Mouse (Mus musculus) liver, adult (tissue): ENCODE data around the gene Plekhn1.

Source experiments
- GATA4 ChIP-seq: IDR thresholded peaks from 2 replicates; pipeline ENCODE4 v1.6.1; 2014; ENCODE audit warnings: mild to moderate bottlenecking, low read length; ENCODE audit not compliant: insufficient replicate concordance

Plekhn1 gene

DNA sequence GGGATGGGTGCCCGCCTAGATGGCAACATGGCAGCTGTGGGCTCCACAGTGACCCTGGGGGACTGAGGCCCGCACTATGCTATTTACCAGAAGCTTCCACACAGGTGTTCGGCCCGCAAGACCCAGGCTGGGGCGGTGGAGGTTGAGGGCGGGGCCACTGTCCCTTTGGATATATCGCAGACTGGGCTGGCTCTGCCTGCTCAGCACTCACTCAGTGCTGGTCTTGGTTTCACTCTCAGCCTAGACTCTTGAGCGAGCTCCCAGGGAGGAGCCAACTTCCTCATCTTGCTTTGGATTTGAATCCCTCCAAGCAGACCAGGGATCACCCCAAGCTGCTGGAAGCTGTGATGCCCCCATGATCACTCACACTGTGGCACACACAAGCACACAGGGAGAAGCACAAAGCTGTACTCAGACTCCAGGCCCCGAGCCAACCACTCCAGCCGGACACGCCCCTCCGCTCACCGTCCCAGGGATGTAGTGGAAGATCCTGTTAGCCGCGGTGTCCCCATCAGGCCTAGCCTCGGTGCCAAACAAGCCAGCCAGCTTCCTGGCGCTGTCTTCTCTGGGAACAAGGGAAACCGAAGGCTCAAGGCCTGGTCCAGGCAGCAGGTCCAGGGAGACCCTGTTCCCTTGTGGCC, 6.8 kb downstream of the Plekhn1 start:
- TF ChIP-seq GATA4 = no peak

DNA sequence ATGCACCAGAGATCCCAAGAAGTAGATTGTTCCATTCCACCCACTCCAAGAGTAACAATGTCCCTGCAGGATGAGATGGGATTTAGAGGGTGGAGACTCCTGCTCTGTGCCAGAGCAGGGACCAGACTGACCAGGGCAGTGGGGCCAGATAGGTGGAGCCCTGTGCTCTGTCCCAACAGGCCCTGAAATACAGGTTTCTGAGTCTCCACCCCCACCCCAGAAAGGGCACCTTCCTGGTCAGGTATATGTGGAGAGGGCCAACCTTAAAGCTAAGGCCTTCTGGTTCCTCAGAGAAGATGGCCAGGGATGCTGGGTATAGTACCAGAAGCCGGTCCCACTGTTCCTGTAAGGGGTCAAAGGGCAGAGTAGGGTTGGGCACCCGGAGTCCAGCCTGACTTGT, 10.4 kb downstream of the Plekhn1 start:
- no peak for TF ChIP-seq GATA4

DNA sequence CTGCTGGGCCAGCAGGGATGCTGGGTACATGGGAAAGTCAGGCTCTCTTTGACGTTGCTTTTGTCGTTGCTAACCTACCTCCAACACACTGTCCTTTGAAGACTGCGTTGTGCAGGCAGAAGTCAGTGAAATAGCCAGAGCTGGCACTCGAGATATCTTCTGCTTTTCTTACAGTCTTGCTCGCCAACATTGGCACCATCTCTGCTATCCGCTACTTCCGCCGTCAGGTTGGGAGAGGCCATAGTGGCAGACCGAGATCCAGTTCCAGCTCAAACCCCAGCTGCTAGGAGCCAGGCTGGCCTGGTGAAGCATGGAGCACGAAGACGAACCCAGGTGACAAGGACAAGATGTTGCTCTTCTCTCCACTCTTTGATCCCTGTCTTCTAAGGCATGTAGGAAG, 14.7 kb downstream of the Plekhn1 start:
- TF ChIP-seq GATA4 = no peak

DNA sequence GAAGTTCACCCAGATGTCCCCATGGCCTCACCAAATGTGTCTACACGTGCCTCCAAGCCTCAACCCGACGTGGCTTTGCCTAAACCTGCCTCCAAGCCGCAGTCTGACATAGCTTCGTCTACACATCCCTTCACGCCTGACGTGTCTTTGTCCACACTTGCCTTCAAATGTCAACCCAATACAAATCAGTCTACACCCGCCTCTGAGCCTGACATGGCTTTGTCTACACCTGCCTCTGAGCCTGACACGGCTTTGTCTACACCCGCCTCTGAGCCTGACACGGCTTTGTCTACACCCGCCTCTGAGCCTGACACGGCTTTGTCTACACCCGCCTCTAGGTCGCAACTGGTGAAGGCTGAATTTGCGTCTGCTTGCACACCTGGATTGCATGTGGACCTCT, 16.8 kb downstream of the Plekhn1 start:
- no peak for TF ChIP-seq GATA4

DNA sequence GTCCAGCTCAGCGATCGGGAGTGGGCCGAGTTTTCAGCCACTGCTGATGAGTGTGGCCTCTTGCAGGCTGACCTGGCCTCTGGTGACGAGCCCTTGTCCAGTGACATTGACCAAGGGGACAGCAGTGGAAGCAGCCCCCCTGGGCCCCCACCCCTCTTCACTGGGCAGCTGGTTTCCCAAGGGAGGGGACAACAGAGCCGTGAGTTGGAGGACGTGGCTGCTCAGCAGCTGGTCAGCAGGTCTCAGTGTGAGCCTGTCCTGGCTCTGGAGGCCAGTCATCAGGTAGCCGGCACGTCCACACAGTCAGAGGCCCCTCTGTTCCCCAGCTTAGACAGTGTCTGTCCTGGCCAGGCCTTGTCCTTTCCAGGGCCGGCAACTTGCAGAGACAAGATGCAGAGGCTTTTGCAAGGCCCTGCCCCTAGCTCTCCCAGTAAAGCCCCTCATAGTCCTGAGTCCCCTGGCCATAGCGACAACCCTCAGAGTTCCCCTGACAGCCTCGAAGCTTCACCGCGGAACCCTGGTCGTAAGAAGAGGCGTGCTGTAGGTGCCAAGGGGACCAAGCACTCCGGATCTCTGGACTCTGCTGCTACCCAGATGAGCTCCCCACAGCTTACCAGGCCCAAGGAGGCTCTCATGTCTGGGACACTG, 17.5 kb downstream of the Plekhn1 start:
- no peak for TF ChIP-seq GATA4

DNA sequence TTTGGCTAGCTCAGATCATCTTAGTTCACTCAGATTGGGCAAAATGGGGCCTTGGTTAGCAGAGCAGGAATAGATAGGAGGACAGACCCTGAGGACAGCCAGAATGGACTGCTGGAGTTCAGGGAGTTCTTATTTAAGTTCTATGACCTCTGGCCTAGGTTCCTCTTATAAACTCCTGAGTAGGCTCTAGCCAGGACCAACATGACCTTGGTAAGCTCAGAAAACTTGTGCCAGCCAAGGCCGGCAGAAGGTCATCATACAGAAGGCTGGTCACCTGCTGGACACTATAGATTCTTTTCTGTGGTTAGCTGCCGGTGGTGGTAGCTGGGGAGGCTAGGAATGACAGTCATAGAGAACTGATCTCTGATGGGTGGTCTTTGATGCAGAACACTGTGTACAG, 18.5 kb downstream of the Plekhn1 start:
- TF ChIP-seq GATA4 = no peak

DNA sequence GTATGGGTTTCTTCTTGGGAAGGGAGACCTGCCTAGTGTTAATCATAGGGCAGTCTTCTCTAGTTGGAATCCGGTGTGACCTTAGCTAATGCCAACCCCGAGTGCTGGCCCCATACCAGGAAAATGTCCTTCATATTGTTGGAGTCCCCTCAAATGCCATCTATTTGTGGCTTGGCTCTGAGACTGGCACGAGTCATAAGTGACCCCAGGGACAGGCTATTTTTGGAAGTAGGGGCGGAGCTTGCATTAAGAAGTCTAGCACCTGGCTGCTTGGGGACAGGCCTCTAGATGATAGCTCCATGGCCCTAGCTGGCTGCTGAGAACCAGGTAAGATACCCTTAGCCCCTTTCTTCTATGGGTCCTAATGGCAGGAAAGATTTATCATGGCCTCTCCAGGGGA, 19.0 kb downstream of the Plekhn1 start, which contains the start of gene Perm1:
Gene Perm1, plus strand, starts transcription at position 220 of the 400 bp plus-strand sequence.
- TF ChIP-seq GATA4 = no peak

DNA sequence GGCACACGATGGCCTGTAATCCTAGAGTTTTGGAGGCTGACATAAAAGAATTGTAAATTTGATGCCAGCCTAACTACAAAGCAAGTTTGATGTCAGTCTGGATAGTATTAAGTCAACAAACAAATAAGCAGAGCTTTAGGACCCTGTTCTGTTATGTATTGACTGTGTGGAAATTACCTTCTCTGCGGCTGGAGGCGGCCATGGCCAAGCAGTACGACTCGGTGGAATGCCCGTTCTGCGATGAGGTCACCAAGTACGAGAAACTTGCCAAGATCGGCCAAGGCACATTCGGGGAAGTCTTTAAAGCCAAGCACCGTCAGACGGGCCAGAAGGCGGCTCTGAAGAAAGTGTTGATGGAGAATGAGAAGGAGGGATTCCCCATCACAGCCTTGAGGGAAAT, 21.5 kb downstream of the Plekhn1 start:
- no peak for TF ChIP-seq GATA4

DNA sequence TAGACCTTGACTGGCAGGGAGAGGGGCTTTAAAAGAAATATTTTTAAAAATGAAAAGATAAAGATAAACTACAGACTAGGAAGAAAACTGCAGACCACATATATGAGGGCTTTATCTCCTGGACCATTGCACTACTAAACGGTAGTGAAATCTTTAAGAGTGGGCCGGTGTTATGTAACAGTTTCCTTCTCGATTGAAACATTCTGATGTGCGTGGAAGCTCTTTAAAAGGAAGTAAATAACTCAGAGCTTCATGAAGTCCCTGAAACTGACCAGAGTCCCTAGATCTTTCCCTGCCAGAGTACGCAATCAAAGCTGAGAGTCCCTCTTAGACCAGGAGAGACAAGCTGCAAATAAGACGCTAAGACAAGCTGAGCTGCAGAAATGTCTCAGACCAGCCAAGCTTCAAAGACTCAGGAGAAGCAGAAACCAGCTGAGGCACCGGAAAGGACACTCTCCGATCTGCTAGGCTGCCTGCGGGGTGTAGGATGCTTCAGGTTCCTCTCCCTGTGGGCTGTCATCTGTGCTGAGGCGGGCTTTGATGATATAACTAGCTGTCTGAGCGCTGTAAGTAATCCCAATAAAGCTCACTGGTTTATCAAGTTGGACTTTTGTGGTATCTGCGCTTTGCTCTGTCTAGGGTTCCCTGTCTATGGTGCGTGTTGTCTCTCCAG, 24.6 kb downstream of the Plekhn1 start:
- TF ChIP-seq GATA4 = no peak

DNA sequence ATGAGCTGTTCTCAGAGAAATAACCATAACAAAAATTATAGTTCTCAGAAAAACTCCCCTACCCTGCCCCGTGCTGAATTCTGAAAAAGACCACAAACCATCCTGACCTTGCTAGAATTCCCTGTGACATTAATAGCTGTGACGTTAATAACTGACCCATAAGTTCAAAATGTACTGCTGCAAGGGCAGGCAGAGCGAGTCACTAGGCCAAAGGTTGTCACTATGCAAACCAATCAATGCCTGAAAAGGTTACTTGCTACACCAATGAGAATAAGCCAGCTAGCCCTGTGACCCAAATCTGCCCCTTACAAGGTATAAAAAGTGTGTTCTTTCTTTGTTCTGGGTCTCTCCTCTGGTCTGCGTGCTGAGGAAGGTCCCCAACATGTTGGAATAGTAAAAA, 25.8 kb downstream of the Plekhn1 start:
- no peak for TF ChIP-seq GATA4

DNA sequence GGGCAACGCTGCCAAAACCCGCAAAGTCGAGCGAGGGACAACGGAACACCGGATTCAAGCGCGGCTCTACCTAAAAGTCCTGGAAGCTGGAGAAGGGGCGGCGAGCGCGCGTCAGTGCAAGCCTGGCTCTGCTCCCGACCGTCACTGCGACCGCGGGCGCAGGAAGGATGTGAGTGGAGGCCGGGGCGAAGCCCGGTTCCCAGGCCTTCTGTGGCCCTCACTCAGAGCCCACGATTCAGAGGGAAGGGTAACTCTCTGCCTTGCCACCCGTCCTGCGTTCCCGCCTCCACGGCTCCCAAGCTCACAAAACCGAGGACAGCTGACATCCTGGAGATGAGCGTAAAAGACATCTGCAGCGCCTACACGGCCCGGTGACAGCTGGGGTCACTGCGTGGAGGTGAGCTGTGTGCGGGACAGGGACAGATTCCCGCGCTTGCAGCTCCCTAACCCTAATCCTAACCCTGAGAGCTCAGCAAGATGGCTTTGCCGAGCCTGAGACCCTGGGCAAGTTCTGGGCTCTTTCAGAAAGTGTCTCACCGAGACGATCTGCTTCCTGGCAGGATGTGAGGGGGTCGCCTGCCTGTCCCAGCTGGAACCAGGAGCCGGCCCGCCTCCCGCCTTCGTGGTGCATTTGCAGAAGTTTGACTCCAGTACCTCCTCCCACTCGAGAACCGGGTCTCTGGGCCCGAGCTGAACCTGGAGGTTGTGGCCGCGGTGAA, 31.1 kb downstream of the Plekhn1 start:
- no peak for TF ChIP-seq GATA4

DNA sequence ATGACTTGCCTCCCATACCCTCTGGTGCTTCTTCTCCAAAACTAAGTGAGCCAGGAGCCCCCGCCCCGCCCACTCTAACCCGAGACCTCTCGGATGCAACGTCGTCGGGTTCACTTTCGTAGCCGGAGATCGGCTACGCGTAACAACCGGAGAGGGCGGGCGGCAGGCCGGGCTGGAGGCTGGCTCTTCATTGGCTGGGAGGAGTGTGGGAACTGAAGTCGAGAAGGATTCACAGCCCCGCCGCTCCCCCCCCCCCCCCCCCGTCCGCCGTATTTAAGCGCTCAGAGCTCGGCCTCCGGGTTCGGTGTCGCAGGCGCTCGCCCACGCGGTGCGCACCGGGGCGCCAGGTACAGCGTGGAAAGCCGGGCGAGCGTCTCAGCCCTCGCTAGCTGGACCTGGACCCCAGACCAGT, 31.6 kb downstream of the Plekhn1 start, which contains the start of gene AW011738:
Gene AW011738, plus strand, starts transcription at position 304 of the 412 bp plus-strand sequence.
- no peak for TF ChIP-seq GATA4

DNA sequence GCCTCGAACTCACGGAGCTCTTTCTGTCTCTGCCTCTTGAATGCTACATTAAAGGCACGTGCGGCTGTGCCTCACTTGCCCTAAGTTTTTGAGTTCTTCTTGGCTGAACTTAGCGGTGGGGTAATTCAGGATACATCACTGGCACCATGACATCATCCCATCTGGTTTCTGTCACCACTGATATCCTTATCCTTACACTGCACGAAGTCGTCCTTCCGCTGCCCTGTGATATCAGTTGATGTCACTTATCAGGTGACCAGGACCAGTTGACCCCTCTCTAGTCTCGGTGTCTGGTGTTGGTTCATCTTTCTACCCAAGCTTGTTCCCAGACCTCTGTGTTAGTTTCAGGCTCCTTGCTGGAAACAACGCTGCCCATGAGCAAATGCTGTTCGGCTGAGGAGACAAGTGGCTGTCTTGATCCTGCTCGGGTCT, 32.2 kb downstream of the Plekhn1 start:
- TF ChIP-seq GATA4 = no peak

DNA sequence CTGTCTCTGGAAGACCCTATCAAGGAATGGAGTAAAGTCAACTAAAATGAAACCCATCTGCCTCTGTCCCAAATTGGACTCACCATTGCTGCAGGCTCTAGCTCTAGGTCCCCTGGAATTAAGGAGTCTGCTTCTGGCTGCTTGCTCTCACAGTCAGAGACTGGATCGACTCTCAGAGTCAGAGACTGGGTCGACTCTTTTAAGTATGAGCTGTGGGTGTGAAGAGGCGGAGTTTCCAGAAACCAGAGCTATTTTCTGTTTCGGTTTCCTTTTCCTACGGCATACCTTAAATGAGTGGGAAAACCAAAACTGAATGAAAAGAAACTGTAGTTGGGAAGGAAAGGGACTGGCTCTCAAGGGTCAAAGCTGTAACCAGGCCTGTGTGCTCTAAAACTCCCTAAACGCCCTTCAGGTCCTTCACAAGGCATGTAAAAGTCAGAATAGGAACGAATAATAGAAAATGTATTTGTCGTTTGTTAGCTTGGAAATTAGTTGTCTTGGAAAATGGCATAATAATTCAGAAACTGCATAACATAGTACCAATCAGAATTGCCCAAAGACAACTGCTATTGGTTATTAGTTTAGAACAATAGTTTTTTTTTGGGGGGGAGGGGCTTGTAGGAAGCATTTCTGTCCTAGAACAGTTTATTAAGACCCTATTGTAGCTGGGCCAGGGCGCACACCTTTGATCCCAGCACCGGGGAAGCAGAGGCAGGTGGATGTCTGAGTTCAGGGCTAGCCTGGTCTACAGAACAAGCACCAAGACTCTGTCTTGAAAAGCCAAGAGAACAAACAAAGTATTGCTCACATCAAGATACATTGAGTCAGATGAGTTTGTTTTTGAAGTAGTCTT, 33.8 kb downstream of the Plekhn1 start, which contains the start of gene Isg15:
Gene Isg15, minus strand, starts transcription at position 196 of the 853 bp plus-strand sequence.
- TF ChIP-seq GATA4 = no peak

DNA sequence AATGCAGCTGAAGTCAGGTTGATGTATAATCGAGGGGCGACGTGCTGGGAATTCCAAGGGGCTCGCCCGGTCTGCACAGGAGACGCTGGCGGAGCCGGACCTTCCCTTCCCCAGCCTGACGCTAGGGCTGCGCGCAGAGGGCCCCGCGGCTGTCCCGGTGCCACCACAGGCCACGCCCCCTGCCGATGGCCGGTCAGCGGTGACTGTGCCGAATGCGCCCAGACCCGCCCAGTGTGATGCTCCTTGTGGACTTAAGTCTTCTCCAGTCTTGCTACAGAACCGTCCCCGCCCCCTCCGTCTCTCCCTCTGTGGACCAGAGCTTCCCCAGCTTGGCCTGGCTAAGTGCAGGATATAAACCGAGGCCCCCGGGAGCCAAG, 36.8 kb downstream of the Plekhn1 start:
- no peak; the same call in 1 of the 2 replicates for TF ChIP-seq GATA4
